Mouse (Mus musculus) liver, embryonic 14.5 days (tissue): ENCODE results near the gene Dazap2. TPM values are rescaled to one million over a fixed set of nuclear protein-coding genes. Genes with fewer than 3 reads are reported as not detected.
"Not testable (repeated sequence)": the region's sequence is repeated elsewhere in the genome, so short reads cannot be mapped to it uniquely, and the experiment has no call there.

ENCODE experiments used
- ATAC-seq: fragments of 200-750 bp; cut with Nextera tagmentation; 2 replicates; pipeline ENCODE4 v1.8.0; 2017; ENCODE audit warnings: moderate number of reproducible peaks, mild to moderate bottlenecking, moderate library complexity; ENCODE audit not compliant: insufficient read depth
- DNase-seq, 3 experiments: peaks; one replicate each; pipeline ENCODE4 v3.0.0-alpha.2; 2012 to 2013; ENCODE audit warnings: low read depth in 3 of 3, low spot score in 3 of 3
- H3K27ac ChIP-seq: fragments of 300-500 bp; sonication (generic); 2 replicates; pipeline ENCODE4 v1.5.1; 2014; ENCODE audit warnings: moderate library complexity, mild to moderate bottlenecking, control low read depth, inconsistent platforms
- H3K27me3 ChIP-seq: fragments of 300-500 bp; sonication (generic); 2 replicates; pipeline ENCODE4 v1.6.1; 2014; ENCODE audit warnings: mild to moderate bottlenecking, low read length, moderate library complexity; ENCODE audit not compliant: control insufficient read depth, insufficient read depth
- H3K36me3 ChIP-seq: fragments of 300-500 bp; sonication (generic); replicated peaks from 2 replicates; pipeline ENCODE4 v1.6.1; 2014; ENCODE audit warnings: low read depth; ENCODE audit not compliant: control insufficient read depth, insufficient read depth
- H3K4me1 ChIP-seq, 2 experiments: fragments of 200-500 bp in 1 of 2; fragments of 300-500 bp in 1 of 2; sonication (generic) in 1 of 2; replicated peaks; 2 replicates each; pipeline ENCODE4 v1.6.1; 2012 to 2014; ENCODE audit warnings: antibody characterized with exemption in 1 of 2, inconsistent platforms in 1 of 2, low read length in 1 of 2; ENCODE audit not compliant: control insufficient read depth in 2 of 2, insufficient read depth in 2 of 2
- H3K4me2 ChIP-seq: fragments of 300-500 bp; sonication (generic); 2 replicates; pipeline ENCODE4 v1.6.1; 2014; ENCODE audit warnings: low read depth, mild to moderate bottlenecking, control low read depth, moderate library complexity
- H3K4me3 ChIP-seq, 2 experiments: fragments of 200-500 bp in 1 of 2; fragments of 300-500 bp in 1 of 2; sonication (generic) in 1 of 2; 2 replicates each; pipeline ENCODE4 v1.5.1; 2012 to 2014; ENCODE audit warnings: low read depth in 2 of 2, low read length in 2 of 2, mild to moderate bottlenecking in 2 of 2, control low read depth in 1 of 2, inconsistent platforms in 1 of 2, moderate library complexity in 1 of 2; ENCODE audit not compliant: insufficient read depth in 1 of 2
- H3K9ac ChIP-seq: fragments of 300-500 bp; sonication (generic); replicated peaks from 2 replicates; pipeline ENCODE4 v1.6.1; 2014; ENCODE audit warnings: mild to moderate bottlenecking, control low read depth, moderate library complexity
- H3K9me3 ChIP-seq: fragments of 300-500 bp; sonication (generic); 2 replicates; pipeline ENCODE4 v1.6.1; 2016; ENCODE audit warnings: low read length, mixed read lengths; ENCODE audit not compliant: control insufficient read depth
- CTCF ChIP-seq: IDR thresholded peaks from 2 replicates; pipeline ENCODE4 v1.5.1; 2016; ENCODE audit warnings: antibody characterized with exemption, low read depth, control low read depth
- EP300 ChIP-seq: IDR thresholded peaks from 2 replicates; pipeline ENCODE4 v1.6.1; 2016; ENCODE audit warnings: antibody characterized with exemption, low read depth
- WGBS: fragments of 180-500 bp; shearing (Covaris S2); extraction: QIAGEN DNeasy Blood & Tissue Kit; methylation state at CpG from one replicate; pipeline ENCODE4 v1.1.7; 2014; ENCODE audit not compliant: insufficient replicate concordance; 5-methylcytosine and 5-hydroxymethylcytosine counted together
- polyA plus RNA-seq, 2 experiments: library from polyadenylated mRNA; depleted of rRNA in 1 of 2; stranded (reverse) in 1 of 2; unstranded in 1 of 2; fragments of >200 nt; fragmentation: Nextera tagmentation in 1 of 2; extraction: Ambion mirVana in 1 of 2; gene quantifications; 2 replicates each; pipeline versions ENCODE4 v1.2.1 to v1.2.3; 2012 to 2014

Gene Dazap2
- polyA plus RNA-seq, 2 experiments, result 107 to 178 TPM

DNA sequence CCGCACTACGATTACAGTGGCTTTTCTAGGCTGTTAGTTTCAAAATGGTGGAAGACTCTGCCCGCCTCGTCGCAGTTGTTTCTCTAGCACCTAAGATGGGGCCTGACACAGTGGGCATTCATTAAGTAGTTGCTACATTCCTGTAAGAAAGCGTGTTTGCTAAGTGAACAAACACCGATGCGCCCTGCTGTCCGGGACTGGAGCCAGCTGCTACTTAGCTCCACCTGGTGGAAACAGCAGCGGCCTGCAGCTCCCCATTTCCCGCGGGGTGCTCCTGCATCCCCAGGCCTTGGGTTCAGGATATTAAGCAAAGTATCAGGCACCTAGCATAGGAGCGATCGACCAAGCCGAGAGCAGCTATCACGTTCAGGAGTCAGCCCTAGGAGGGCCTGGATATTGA, 1.6 kb upstream of the Dazap2 start:
- TF ChIP-seq EP300 (no peak), CTCF (peak; percentile 98)
- no peak overlapping the region for H3K27ac ChIP-seq
- no peaks in the 10 kb centered on the region for H3K27me3 ChIP-seq
- 13% methylated on average over 16 of the region's 16 CpGs for WGBS
- ATAC-seq (no peak), DNase-seq (peak; percentile 55 to 67 (median 55))
- H3K9me3 ChIP-seq, result no peaks in the 10 kb centered on the region
- peaks cover 11 to 17% of the 10 kb centered on the region in 2 experiments for H3K4me1 ChIP-seq
- H3K4me2 ChIP-seq, result peak overlapping the region; percentile 87
- H3K9ac ChIP-seq, result no peak overlapping the region
- H3K36me3 ChIP-seq, result peaks cover 19% of the 10 kb centered on the region
- H3K4me3 ChIP-seq, result peak overlapping the region in 1 of 2 experiments; percentile 18; a peak in 1 of 4 replicates

DNA sequence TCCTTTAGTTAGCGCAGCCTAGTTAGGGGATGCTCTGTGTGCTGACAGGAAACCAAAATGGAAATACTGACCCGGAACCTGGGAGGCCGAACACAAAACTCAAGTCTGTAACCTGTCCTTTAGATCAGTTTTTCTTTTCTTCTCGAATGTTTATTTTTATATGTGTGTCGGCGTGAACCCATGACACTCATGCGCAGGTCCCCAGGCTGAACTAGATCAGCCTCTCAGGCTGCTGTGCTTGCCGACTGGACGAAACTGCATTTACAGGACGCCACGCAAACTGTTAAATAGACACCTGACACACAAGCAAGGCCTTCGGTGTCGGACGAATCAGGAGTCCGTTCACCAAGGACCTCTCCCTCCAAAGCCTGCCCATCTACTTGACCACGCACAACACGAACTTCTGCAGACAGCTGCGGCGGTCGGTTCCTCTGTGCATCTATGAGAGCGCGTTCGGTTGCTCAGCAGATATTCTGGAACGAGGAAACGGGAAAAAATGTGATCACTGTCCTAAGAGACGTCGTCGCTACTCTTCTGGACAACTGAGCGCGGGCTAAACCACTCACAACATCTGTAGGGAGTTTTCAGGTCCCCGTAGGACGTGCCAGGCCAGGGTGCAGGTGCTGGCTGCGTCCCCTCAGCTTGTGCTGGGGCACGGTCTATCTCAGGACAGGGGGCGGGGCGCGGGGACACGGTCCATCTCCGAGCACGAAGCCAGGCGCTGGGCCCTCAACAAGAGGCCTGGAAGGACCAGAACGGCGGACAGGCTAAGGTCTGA, 742 bp upstream of the Dazap2 start:
- DNase-seq (peak in 2 of 3 experiments; percentile 19 to 36), ATAC-seq (peak; percentile 56)
- peaks cover 11 to 17% of the 10 kb centered on the region in 2 experiments for H3K4me1 ChIP-seq
- H3K4me3 ChIP-seq, result peak overlapping the region; percentile 74 to 81
- H3K9ac ChIP-seq, result peak overlapping the region; percentile 78
- peaks cover 27% of the 10 kb centered on the region for H3K36me3 ChIP-seq
- 12% methylated on average over 43 of the region's 43 CpGs for WGBS
- TF ChIP-seq EP300, result no peak
- no peak for TF ChIP-seq CTCF
- H3K4me2 ChIP-seq, result peak overlapping the region; percentile 87
- H3K27me3 ChIP-seq, result no peaks in the 10 kb centered on the region
- H3K27ac ChIP-seq, result peak overlapping the region; percentile 83
- H3K9me3 ChIP-seq, result no peaks in the 10 kb centered on the region

DNA sequence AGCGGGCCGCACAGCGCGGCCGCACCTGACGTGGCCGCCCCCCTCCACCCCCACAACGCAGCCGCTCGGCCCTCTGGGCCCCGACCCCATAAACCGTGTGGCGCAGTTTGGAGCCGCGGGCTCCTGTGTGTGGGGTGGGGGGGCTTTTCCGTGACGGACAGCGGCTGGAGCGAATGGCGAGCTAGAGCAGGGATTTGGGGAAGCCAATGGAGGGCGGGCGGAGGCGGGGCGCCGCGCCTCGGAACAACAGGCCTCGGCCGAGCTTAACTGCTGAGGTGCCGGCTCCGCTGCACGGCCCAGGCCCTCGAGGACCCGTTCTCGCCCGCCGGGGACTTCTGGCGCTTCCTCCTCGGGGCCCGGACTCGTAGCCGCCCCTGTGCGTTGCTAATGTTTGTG, 674 bp downstream of the Dazap2 start:
- ATAC-seq (peak; percentile 72), DNase-seq (peak; percentile 78 to 83 (median 81))
- TF ChIP-seq EP300, result no peak; the same call in 1 of the 2 replicates
- no peak for TF ChIP-seq CTCF
- Histone ChIP-seq H3K4me3 (peak overlapping the region; percentile 77 to 79), H3K27me3 (no peaks in the 10 kb centered on the region), H3K4me2 (peak overlapping the region; percentile 78), H3K27ac (peak overlapping the region; percentile 94), H3K4me1 (peaks cover 11 to 17% of the 10 kb centered on the region in 2 experiments), H3K9me3 (no peaks in the 10 kb centered on the region), H3K36me3 (peaks cover 41% of the 10 kb centered on the region), H3K9ac (peak overlapping the region; percentile 96)
- under 1% methylated on average over 41 of the region's 43 CpGs for WGBS

DNA sequence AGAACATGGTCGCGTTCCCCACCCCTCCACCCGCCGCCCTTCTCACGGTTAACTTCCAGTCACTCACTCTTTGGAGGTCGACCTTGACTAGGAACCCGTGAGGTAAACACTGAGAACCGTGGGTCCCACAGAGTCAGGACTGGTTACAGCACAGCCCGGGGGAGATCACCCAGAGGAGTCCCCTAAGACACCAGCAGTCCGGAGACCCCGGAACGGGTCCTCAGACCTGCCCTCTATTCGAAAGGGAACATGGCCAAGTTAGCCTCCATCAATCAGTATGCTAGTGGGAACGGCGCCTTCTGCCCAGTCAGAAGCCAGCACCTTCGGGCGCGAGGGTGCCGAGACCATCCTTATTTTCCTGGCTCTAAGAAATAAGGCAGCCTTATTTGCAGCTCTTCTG, 1.1 kb downstream of the Dazap2 start:
- Histone ChIP-seq H3K9ac (peak overlapping the region; percentile 96), H3K4me3 (peak overlapping the region; percentile 77 to 79), H3K27ac (peak overlapping the region; percentile 94), H3K36me3 (peaks cover 41% of the 10 kb centered on the region), H3K4me2 (peak overlapping the region; percentile 78), H3K4me1 (peaks cover 11 to 17% of the 10 kb centered on the region in 2 experiments), H3K9me3 (no peaks in the 10 kb centered on the region), H3K27me3 (no peaks in the 10 kb centered on the region)
- no peak for DNase-seq
- TF ChIP-seq CTCF (0 out of 2 replicates have a peak, but pooled peaks have one; percentile 2), EP300 (no peak)
- no peak for ATAC-seq
- under 1% methylated on average over 19 of the region's 19 CpGs for WGBS

DNA sequence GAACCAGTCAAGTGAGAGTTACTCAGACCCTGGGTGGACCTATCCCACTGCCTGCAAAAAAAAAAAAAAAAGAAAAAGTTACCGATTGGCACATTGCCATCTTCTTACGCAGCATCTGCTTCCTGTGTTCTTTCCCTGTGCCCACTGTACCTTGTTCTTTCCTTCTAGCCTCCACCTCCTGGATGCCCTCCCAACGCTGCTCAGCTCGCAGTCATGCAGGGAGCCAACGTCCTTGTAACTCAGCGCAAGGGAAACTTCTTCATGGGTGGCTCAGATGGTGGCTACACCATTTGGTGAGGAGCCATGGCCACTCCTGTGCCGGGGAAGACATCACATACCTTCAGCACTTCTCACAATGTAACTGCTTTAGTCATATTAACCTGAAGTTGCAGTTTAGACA, 4.1 kb downstream of the Dazap2 start:
- Histone ChIP-seq H3K4me3 (no peak overlapping the region), H3K27ac (no peak overlapping the region), H3K9me3 (no peaks in the 10 kb centered on the region), H3K4me1 (peaks cover 5 to 9% of the 10 kb centered on the region in 2 experiments; a peak in 3 of 4 replicates), H3K36me3 (peaks cover 41% of the 10 kb centered on the region), H3K4me2 (no peak overlapping the region), H3K9ac (no peak overlapping the region), H3K27me3 (no peaks in the 10 kb centered on the region)
- ATAC-seq (no peak), DNase-seq (no peak)
- WGBS, result 82% methylated on average over 7 of the region's 7 CpGs
- TF ChIP-seq EP300, result no peak
- TF ChIP-seq CTCF, result no peak

DNA sequence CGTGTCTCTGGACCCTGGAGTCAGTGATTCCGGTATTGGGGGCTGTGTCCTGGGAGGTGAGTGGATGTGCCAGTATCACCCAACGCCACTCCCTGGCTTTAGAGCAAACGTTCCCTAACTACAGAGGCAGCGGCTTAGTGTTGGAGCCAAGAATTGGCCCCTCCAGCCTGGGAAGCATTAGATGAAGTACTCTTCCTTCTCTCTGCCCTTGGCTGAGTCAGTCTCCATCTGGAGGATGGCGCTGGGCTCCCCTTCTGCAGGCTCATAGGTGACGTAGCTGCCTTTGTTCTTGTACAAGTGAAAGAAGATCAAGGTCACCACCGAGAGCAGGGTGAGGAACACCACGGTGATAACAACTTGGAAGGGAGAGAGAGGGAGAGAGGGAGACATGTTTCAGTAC, 6.5 kb downstream of the Dazap2 start:
- not testable (repeated sequence) for H3K4me2 ChIP-seq, H3K4me1 ChIP-seq, H3K9me3 ChIP-seq, H3K27ac ChIP-seq, DNase-seq, H3K27me3 ChIP-seq, ATAC-seq, H3K4me3 ChIP-seq, H3K9ac ChIP-seq
- H3K36me3 ChIP-seq, result peaks cover 41% of the 10 kb centered on the region
- 66% methylated on average over 9 of the region's 9 CpGs for WGBS
